Mouse (Mus musculus): Measurements from ENCODE around the gene Frzb.

DNA sequence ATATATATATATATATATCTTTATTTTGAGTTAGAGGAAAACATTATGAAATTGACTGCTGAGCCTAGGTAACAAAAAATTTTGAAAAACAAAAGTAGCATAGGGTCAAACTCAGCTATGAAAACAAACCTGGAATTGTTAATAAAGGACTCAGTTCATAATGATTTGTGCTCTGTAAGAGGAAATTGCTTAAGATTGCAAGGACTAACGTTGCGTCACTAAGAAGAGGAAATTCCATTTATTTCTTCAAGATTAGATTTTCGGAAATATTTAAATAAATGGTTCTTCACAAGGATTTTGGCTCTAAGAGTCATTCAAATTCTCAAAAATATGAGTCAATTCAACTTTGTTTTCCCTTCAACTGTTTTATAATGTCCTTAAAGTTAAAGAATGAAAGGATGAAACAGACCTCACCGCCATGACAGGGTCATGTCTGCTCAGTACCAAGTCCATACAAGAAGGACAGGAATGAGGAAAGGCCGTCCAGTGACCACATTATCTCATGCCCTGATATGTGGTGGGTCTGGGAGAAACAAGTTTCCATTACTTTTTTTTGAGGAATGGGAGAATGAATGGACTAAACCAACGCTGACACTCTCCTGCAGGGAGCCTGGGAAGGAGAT, 14.1 kb downstream of the Frzb start:
- TF ChIP-seq CTCF (IDR thresholded peaks at IDR 0.05; ENCODE audit: borderline replicate concordance, insufficient read depth, low read length) = no peak
- TF ChIP-seq POLR2A (IDR thresholded peaks at IDR 0.05; ENCODE audit: low read depth, low read length) = no peak

All from embryonic fibroblast, embryonic 13.5 days (primary cell).